Mouse (Mus musculus): ENCODE data around the gene Isx.

DNA sequence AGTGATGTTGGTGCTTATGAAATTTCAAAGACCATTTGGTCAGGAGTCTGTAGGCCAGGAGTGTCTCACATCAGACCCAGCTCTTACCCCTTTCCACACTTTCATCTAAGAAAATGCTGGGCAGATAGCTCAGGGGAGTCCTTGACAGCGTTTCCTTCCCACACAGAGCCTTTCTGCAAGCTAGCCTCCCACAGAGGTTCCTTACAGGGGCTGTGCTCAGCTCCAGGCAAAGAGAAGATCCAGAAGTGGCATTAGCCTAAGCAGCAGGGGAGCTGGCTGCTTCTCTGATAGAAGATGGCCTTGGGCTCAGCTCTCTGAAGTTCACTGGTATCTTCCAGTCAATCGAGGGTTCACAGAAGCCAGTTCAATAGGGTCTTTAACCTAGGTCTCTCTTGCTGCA lies 1.6 kb downstream of the Isx start:
- TF ChIP-seq EP300 (IDR thresholded peaks at IDR 0.05; ENCODE audit: low read depth) (no peak), CTCF (IDR thresholded peaks at IDR 0.05; ENCODE audit: low read depth) (no peak)

All from liver, postnatal 0 days (tissue).